Mouse (Mus musculus) megakaryocyte, embryonic 14.5 days (primary cell): ENCODE measurements at regions not wholly inside any gene's neighbourhood (a gene's known extent, or its start where the extent isn't known, plus 50 kb on each side); places are given as distances from the start of the nearest gene placed in this dataset.

Experiments used
- FLI1 ChIP-seq: IDR thresholded peaks from 2 replicates; pipeline ENCODE4 v1.6.1; 2012; ENCODE audit warnings: low read length, inconsistent platforms, mixed read lengths
- GATA1 ChIP-seq: IDR thresholded peaks from 3 replicates; pipeline ENCODE4 v1.6.1; 2012; ENCODE audit warnings: mixed read lengths, low read length, inconsistent platforms, borderline replicate concordance

- TF ChIP-seq GATA1 (no peak), FLI1 (no peak)
These were observed 119.0 kb upstream of the Arglu1 start for GRCm38 (mm10) chr8:8809349-8809748.
